Mouse (Mus musculus) heart, embryonic 16.5 days (tissue): ENCODE results near the gene Olfr452. TPM values are rescaled to one million over a fixed set of nuclear protein-coding genes. Genes with fewer than 3 reads are reported as not detected.

Experiments used
- ATAC-seq: fragments of 200-750 bp; cut with Nextera tagmentation; replicated peaks from 2 replicates; pipeline ENCODE4 v1.8.0; 2017; ENCODE audit warnings: moderate number of reproducible peaks; ENCODE audit not compliant: insufficient read depth, low FRiP score; ENCODE audit errors: extremely low read depth
- H3K27ac ChIP-seq: fragments of 300-500 bp; sonication (generic); 2 replicates; pipeline ENCODE4 v1.5.1; 2014; ENCODE audit warnings: mild to moderate bottlenecking, low read length, control low read depth, moderate library complexity
- H3K27me3 ChIP-seq: fragments of 300-500 bp; sonication (generic); 2 replicates; pipeline ENCODE4 v1.6.1; 2014; ENCODE audit warnings: low read length, mixed read lengths; ENCODE audit not compliant: control insufficient read depth, insufficient read depth
- H3K36me3 ChIP-seq: fragments of 300-500 bp; sonication (generic); 2 replicates; pipeline ENCODE4 v1.6.1; 2014; ENCODE audit not compliant: control insufficient read depth, insufficient read depth
- H3K4me1 ChIP-seq: fragments of 300-500 bp; sonication (generic); 2 replicates; pipeline ENCODE4 v1.6.1; 2014; ENCODE audit warnings: low read length, mixed read lengths; ENCODE audit not compliant: control insufficient read depth, insufficient read depth
- H3K4me2 ChIP-seq: fragments of 300-500 bp; sonication (generic); 2 replicates; pipeline ENCODE4 v1.6.1; 2014; ENCODE audit warnings: low read depth, mild to moderate bottlenecking, control low read depth, low read length
- H3K4me3 ChIP-seq: fragments of 300-500 bp; sonication (generic); 2 replicates; pipeline ENCODE4 v1.5.1; 2014; ENCODE audit warnings: mild to moderate bottlenecking, control low read depth, low read length
- H3K9ac ChIP-seq: fragments of 300-500 bp; sonication (generic); 2 replicates; pipeline ENCODE4 v1.6.1; 2014; ENCODE audit warnings: low read length, control low read depth
- H3K9me3 ChIP-seq: fragments of 300-500 bp; sonication (generic); replicated peaks from 2 replicates; pipeline ENCODE4 v1.6.1; 2016; ENCODE audit warnings: low read length; ENCODE audit not compliant: control insufficient read depth
- WGBS: fragments of 180-500 bp; shearing (Covaris S2); extraction: QIAGEN DNeasy Blood & Tissue Kit; methylation state at CpG from one replicate; pipeline ENCODE4 v1.1.7; 2014; 5-methylcytosine and 5-hydroxymethylcytosine counted together
- polyA plus RNA-seq: library from polyadenylated mRNA; unstranded; fragments of >200 nt; fragmentation: Nextera tagmentation; extraction: Ambion mirVana; gene quantifications from 2 replicates; pipeline ENCODE4 v1.2.1, GENCODE M21; 2015

Gene Olfr452
- polyA plus RNA-seq, 1 experiment from 2014 or later: not detected

DNA sequence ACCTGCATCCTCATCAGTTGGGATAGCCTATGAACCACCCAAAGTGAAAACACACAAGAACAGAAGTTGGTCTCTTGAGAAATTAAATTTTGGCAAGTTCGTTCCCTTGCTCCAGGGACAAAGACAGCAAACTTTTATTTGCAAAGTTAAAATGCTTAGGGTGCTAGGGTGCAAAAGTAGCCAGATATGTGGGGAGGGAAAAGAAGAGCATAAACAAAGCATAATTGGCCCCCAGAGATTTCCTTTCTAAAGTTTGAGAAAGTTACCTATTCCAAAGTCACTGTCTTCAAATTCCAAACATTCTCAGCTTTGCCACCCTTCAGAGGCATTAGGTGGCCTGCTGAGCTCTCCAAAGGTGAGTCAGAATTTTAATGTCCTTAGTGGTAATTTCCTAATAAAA lies 26.7 kb downstream of the Olfr452 start, which contains the start of gene Olfr450:
Gene Olfr450, plus strand, starts transcription at position 301 of the 400 bp plus-strand sequence.
- WGBS: 82% methylated on average over 1 of the region's 1 CpGs
- Histone ChIP-seq H3K4me2 (no peak within 1 kb of the TSS), H3K27ac (no peak within 1 kb of the TSS), H3K27me3 (no peaks in the 10 kb centered on the region), H3K4me3 (no peak within 1 kb of the TSS), H3K4me1 (no peaks in the 10 kb centered on the region), H3K36me3 (no peaks in the 10 kb centered on the region), H3K9me3 (no peaks in the 10 kb centered on the region), H3K9ac (no peak within 1 kb of the TSS)
- ATAC-seq: no peak

DNA sequence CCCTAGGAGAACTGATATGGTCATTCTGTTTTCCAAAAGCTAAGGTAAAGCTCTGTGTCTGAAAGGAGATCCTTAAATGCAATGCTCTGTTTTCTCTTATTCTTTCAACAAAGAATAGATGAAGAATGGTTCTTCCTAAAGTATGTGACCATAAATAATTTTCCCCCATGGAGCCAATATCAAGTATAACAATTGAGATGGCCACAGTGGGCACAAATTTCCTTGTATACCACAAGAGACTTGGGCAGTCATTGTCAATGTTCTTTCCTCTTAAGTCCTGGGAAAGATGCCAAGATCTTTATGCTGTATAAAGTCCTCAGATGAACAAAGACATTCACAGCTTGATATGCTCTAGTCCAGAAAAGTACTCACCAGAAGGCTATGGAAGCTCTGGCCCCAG lies 49.2 kb downstream of the Olfr452 start, which contains the start of gene Olfr449:
Gene Olfr449, plus strand, starts transcription at position 301 of the 400 bp plus-strand sequence.
- Histone ChIP-seq H3K4me1 (no peaks in the 10 kb centered on the region), H3K9me3 (no peaks in the 10 kb centered on the region), H3K4me3 (no peak within 1 kb of the TSS), H3K4me2 (no peak within 1 kb of the TSS), H3K27ac (no peak within 1 kb of the TSS), H3K36me3 (no peaks in the 10 kb centered on the region), H3K9ac (no peak within 1 kb of the TSS), H3K27me3 (no peaks in the 10 kb centered on the region)
- ATAC-seq: no peak

Other genes with a start within 250 kb of the Olfr452 start
- not detected in 2 replicates for gene Olfr455, start 237.5 kb upstream of the Olfr452 start, polyA plus RNA-seq
- 0.06 TPM in 1 of 2 replicates, not detected in the other for gene Tcaf3, start 187.4 kb upstream of the Olfr452 start, polyA plus RNA-seq
- gene Tcaf2, start 139.8 kb upstream of the Olfr452 start, polyA plus RNA-seq: 3.7 and 4.0 TPM in 2 replicates
- gene Tcaf1, start 75.0 kb upstream of the Olfr452 start, polyA plus RNA-seq: 39.1 and 45.1 TPM in 2 replicates
- not detected in 2 replicates for gene Olfr453, start 45.7 kb upstream of the Olfr452 start, polyA plus RNA-seq
- not detected in 2 replicates for gene Olfr38, start 28.7 kb upstream of the Olfr452 start, polyA plus RNA-seq
- not detected in 2 replicates for gene Olfr450, start 26.8 kb downstream of the Olfr452 start, polyA plus RNA-seq
- not detected in 2 replicates for gene Olfr449, start 49.3 kb downstream of the Olfr452 start, polyA plus RNA-seq
- gene Olfr448, start 105.3 kb downstream of the Olfr452 start, polyA plus RNA-seq: not detected in 2 replicates
- gene Olfr447, start 123.8 kb downstream of the Olfr452 start, polyA plus RNA-seq: not detected in 2 replicates
- gene Olfr446, start 136.3 kb downstream of the Olfr452 start, polyA plus RNA-seq: not detected in 2 replicates
- gene Olfr444, start 164.0 kb downstream of the Olfr452 start, polyA plus RNA-seq: not detected in 2 replicates